Mouse (Mus musculus) frontal cortex, postnatal 36 days (tissue): Measurements from ENCODE around the gene Cdk18.

Experiments
- DNase-seq, 2 experiments: peaks; one replicate each; pipeline ENCODE4 v3.0.0; 2022; ENCODE audit warnings: low spot score in 2 of 2

Cdk18 gene

DNA sequence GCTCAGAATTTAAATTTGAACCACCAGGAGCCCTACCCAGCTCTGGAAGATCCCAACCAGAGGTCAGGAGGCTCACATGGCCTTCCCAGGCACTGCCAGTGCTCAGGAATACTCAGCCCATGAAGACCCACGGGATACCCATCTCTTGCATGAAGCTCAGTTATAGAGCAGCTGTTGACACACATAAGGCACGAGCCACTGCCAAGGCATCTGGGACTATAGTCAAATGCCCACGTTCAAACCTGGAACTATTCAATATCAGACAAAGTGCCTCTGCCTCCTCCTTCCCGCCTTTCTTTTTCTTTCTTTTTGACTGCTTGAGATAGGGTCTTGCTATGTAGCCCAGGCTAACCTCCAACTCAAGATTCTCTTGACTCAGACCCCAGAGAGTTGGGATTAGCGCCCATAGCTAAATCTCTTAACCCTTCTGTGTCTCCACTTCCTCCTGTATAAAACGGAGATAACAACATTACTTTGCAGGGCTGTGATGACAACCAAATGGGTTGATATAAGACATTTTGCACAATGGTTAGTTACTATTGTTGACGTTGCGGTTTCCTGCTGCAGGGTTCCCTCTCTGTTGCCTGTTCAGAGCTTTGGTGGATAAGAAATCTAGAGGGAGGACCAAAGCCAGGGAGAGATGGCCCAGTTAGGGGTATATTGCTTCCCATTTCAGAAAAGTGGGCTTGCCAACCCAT is 73.9 kb downstream of the Cdk18 start:
- peak in 1 of 2 experiments; percentile 56 for DNase-seq

DNA sequence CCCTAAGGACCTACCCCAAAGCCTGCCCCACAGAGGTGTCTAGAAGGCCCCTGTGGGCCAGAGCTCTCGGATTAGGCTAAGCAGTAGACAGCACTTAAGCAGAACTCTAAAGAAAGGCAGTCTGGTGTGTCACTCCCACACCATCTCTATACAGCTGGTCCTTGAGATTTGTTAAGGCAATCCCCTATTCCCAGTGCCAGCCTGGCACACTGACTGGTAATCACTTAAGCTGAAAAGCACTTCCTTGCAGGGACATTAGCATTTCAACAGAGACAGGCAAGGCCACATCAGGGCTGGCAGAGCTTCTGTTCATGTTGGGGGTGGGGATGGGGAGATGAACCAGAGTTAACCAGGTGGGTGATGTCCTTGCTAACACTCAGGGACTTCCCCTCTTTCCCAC is 74.5 kb downstream of the Cdk18 start:
- DNase-seq = peak in 1 of 2 experiments; percentile 48

DNA sequence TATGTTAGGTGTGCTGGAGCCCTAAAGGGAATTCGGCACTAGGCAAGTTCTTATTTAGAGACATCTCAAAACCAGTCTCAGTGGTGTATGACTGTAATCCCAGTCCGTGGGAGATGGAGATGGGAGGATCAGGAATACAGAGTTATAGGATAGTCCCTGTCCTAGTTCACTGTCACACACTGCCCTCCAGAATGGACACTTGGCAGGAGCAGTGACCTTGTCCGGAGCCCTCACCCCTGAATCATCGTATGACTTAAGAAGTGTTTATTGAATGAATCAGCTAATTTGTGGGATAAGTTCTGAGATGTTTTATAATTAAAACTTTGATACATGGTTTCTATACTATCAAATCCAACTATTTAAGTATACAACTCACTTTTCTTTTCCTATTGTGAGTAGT is 76.4 kb downstream of the Cdk18 start:
- no peak for DNase-seq
